Mouse (Mus musculus): ENCODE data around the gene Pafah1b1.

GRCm38 (mm10) chr11:74661641-74662040 is 62.8 kb downstream of the Pafah1b1 start:
- TF ChIP-seq CTCF (IDR thresholded peaks at IDR 0.05; ENCODE audit: borderline replicate concordance, insufficient read depth, low read length) (no peak), POLR2A (IDR thresholded peaks at IDR 0.05; ENCODE audit: low read depth, low read length) (no peak)

All from embryonic fibroblast, embryonic 13.5 days (primary cell).